Mouse (Mus musculus) erythroblast, embryonic 14.5 days (primary cell): ENCODE measurements around the gene Abcb11.

Experiments
- GATA1 ChIP-seq: IDR thresholded peaks from 2 replicates; pipeline ENCODE4 v1.6.1; 2012; ENCODE audit warnings: low read length, inconsistent platforms, mixed read lengths
- TAL1 ChIP-seq: IDR thresholded peaks from 3 replicates; pipeline ENCODE4 v1.6.1; 2012; ENCODE audit warnings: low read length, inconsistent platforms, mixed read lengths

GRCm38 (mm10) chr2:69222815-69223214, 119.6 kb downstream of the Abcb11 start:
- TF ChIP-seq TAL1 (no peak), GATA1 (no peak)
